Mouse (Mus musculus) lung, postnatal 0 days (tissue): Measurements from ENCODE around the gene Sema6b. TPM values are rescaled to one million over a fixed set of nuclear protein-coding genes. Genes with fewer than 3 reads are reported as not detected.
A peak's percentile ranks its signal among the peaks of the same experiment; 100 is the strongest.

Experiments used
- ATAC-seq: fragments of 200-750 bp; cut with Nextera tagmentation; 2 replicates; pipeline ENCODE4 v1.8.0; 2017; ENCODE audit warnings: moderate library complexity
- DNase-seq: peaks from one replicate; pipeline ENCODE4 v3.0.0-alpha.2; 2016; ENCODE audit warnings: low spot score
- H3K27ac ChIP-seq: fragments of 300-500 bp; sonication (generic); 2 replicates; pipeline ENCODE4 v1.5.1; 2014; ENCODE audit warnings: antibody characterized with exemption, mild to moderate bottlenecking, low read length, mixed read lengths
- H3K27me3 ChIP-seq: fragments of 300-500 bp; sonication (generic); replicated peaks from 2 replicates; pipeline ENCODE4 v1.6.1; 2014; ENCODE audit warnings: low read length, mixed read lengths; ENCODE audit not compliant: insufficient read depth
- H3K36me3 ChIP-seq: fragments of 300-500 bp; sonication (generic); 2 replicates; pipeline ENCODE4 v1.6.1; 2014; ENCODE audit warnings: low read length, mixed read lengths; ENCODE audit not compliant: insufficient read depth
- H3K4me1 ChIP-seq: fragments of 300-500 bp; sonication (generic); 2 replicates; pipeline ENCODE4 v1.6.1; 2014; ENCODE audit warnings: antibody characterized with exemption, low read depth, low read length, mixed read lengths; ENCODE audit not compliant: insufficient read depth
- H3K4me2 ChIP-seq: fragments of 300-500 bp; sonication (generic); replicated peaks from 2 replicates; pipeline ENCODE4 v1.6.1; 2014; ENCODE audit warnings: low read depth, mild to moderate bottlenecking, low read length, moderate library complexity, mixed read lengths
- H3K4me3 ChIP-seq: fragments of 300-500 bp; sonication (generic); 2 replicates; pipeline ENCODE4 v1.5.1; 2014; ENCODE audit warnings: low read depth, low read length
- H3K9ac ChIP-seq: fragments of 300-500 bp; sonication (generic); replicated peaks from 2 replicates; pipeline ENCODE4 v1.6.1; 2014; ENCODE audit warnings: low read depth, mild to moderate bottlenecking
- H3K9me3 ChIP-seq: fragments of 300-500 bp; sonication (generic); 2 replicates; pipeline ENCODE4 v1.6.1; 2016; ENCODE audit warnings: low read length, mixed read lengths
- CTCF ChIP-seq: IDR thresholded peaks from 2 replicates; pipeline ENCODE4 v1.5.1; 2016; ENCODE audit warnings: antibody characterized with exemption, mild to moderate bottlenecking
- EP300 ChIP-seq: IDR thresholded peaks from 2 replicates; pipeline ENCODE4 v1.6.1; 2016; ENCODE audit warnings: antibody characterized with exemption, mild to moderate bottlenecking, control low read depth
- WGBS: fragments of 180-500 bp; shearing (Covaris S2); extraction: QIAGEN DNeasy Blood & Tissue Kit; methylation state at CpG from one replicate; pipeline ENCODE4 v1.1.7; 2014; 5-methylcytosine and 5-hydroxymethylcytosine counted together
- polyA plus RNA-seq: library from polyadenylated mRNA; unstranded; fragments of >200 nt; fragmentation: Nextera tagmentation; extraction: Ambion mirVana; gene quantifications from 2 replicates; pipeline ENCODE4 v1.2.1, GENCODE M21; 2015

Gene Sema6b
- polyA plus RNA-seq, 1 experiment from 2014 or later: 0.88 TPM

DNA sequence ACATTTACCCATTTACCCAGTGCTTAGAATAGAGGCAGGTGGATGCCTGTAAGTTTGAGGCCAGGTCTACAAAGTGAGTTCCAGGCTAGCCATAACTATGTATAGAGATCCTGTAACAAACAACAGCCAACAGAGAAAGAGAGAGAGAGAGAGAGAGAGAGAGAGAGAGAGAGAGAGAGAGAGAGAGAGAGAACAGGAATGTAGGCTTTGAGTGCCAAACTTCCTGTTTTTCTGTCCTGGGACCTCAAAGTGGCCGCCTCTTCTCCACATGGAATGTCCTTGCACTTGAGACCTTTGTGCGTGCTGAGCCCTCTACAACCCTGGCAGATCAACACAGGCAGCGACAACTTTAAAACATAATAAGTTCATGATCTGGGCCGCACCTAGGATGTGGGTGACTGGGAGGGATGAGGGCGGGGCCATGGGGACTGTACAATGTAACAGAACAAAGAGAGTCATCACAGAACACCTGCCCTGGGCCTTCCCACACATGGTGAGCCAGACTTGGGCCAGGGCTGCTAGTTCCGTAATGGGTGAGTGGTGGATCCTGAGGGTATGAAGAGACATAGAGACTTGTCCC, 23.5 kb upstream of the Sema6b start:
- Histone ChIP-seq H3K4me3 (no peak overlapping the region), H3K27me3 (no peaks in the 10 kb centered on the region), H3K27ac (no peak overlapping the region), H3K4me2 (no peak overlapping the region), H3K9ac (no peak overlapping the region), H3K9me3 (no peaks in the 10 kb centered on the region), H3K4me1 (peaks cover 10% of the 10 kb centered on the region; the same call in 1 of the 2 replicates), H3K36me3 (no peaks in the 10 kb centered on the region)
- 0 out of 2 replicates have a peak, but pooled peaks have one; percentile 7 for ATAC-seq
- peak; percentile 51 for DNase-seq
- TF ChIP-seq CTCF (no peak), EP300 (no peak)
- 45% methylated on average over 6 of the region's 6 CpGs for WGBS

DNA sequence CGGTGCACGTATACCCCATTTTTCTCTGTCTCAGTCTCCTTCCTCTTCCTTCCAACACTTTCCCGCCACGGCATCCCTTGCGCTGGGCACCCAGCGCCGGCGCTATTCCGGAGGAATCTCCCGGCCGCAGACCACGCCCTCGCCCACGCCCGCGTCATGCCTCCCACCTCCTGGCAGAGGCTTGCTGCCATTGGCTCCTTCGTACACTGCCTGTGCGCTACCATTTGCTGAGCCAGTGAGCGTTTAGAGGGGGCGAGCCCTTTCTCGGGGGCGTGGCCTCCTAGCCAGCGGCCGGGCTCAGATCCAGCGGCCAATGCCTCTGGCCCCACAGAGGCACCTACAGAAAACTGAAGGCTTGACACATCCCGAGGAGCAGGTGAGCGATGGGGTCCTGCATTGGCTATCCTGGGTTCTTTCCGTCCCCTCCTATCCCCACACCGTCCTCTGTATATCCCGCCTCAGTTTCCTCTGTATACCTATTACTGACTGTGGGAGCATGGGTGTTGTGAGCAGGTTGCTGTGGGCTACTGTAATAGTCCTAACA, 22.2 kb upstream of the Sema6b start, which contains the start of gene Tnfaip8l1:
Gene Tnfaip8l1, plus strand, starts transcription at position 247 of the 544 bp plus-strand sequence.
- no peak for TF ChIP-seq EP300
- TF ChIP-seq CTCF: no peak
- ATAC-seq: peak; percentile 99
- H3K27ac ChIP-seq: no peak within 1 kb of the TSS

DNA sequence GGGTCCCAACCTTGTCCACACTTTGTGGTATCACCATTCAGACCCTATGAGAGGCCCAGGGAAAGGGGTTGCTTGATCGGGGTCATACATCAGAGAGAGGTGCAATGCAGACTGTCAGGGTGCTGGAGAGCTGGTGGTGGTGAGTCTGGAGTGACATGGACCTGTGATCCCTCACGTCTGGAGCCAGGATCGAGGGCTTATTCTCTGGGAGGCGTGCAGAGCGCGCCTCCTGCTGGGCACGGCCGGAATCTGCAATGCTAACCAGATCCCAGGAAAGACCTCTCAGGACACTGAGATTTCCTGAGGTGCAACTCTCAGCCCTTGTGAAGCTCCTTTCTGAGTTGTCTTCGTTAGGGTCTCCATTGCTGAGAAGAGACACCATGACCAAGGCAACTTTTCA, 19.6 kb upstream of the Sema6b start:
- TF ChIP-seq CTCF (peak; percentile 92), EP300 (no peak)
- H3K36me3 ChIP-seq: no peaks in the 10 kb centered on the region
- no peaks in the 10 kb centered on the region for H3K9me3 ChIP-seq
- ATAC-seq (0 out of 2 replicates have a peak, but pooled peaks have one; percentile 13), DNase-seq (peak; percentile 76)
- H3K9ac ChIP-seq: no peak overlapping the region
- H3K27me3 ChIP-seq: 0 out of 2 replicates have a peak, but pooled peaks cover 5% of the 10 kb centered on the region
- no peak overlapping the region for H3K4me2 ChIP-seq
- no peak overlapping the region for H3K27ac ChIP-seq
- WGBS: 2% methylated on average over 9 of the region's 9 CpGs
- H3K4me1 ChIP-seq: peaks cover 10% of the 10 kb centered on the region; the same call in 1 of the 2 replicates
- no peak overlapping the region for H3K4me3 ChIP-seq

More for the DNA sequence above, 22.2 kb upstream of the Sema6b start, which contains the start of gene Tnfaip8l1:
- Histone ChIP-seq H3K4me1 (peaks cover 10% of the 10 kb centered on the region; the same call in 1 of the 2 replicates), H3K4me2 (peak within 1 kb of the TSS; percentile 54), H3K9me3 (no peaks in the 10 kb centered on the region), H3K9ac (no peak within 1 kb of the TSS), H3K27me3 (0 out of 2 replicates have a peak, but pooled peaks cover 2% of the 10 kb centered on the region), H3K4me3 (peak within 1 kb of the TSS; percentile 28), H3K36me3 (no peaks in the 10 kb centered on the region)
- 1% methylated on average over 30 of the region's 30 CpGs for WGBS
- DNase-seq: peak; percentile 98

DNA sequence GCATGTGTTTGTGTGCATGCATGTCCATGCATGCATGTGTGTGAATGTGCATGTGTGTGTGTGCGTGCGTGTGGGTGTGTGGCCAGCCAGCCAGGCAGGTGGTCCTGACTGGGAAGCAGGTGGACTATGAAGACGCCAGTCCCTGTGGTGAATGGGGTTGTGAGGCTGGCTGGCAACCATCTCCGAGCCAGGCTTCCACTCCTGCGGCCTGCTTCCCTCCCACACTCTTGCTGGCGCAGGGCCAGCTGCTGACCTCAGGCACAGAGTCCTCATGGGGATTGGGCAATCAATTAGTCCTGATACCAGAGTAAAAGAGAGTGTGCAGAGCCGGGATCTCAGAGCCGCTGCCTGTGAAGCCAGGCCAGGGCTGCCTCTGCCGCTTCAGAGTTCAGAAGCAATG, 13.5 kb upstream of the Sema6b start:
- H3K4me2 ChIP-seq: no peak overlapping the region
- no peaks in the 10 kb centered on the region for H3K36me3 ChIP-seq
- H3K9ac ChIP-seq: no peak overlapping the region
- TF ChIP-seq EP300 (no peak), CTCF (no peak)
- no peaks in the 10 kb centered on the region for H3K9me3 ChIP-seq
- 28% methylated on average over 9 of the region's 9 CpGs for WGBS
- H3K27me3 ChIP-seq: 0 out of 2 replicates have a peak, but pooled peaks cover 10% of the 10 kb centered on the region
- DNase-seq (peak; percentile 85), ATAC-seq (peak; percentile 86)
- no peaks in the 10 kb centered on the region for H3K4me1 ChIP-seq
- H3K4me3 ChIP-seq: no peak overlapping the region
- H3K27ac ChIP-seq: no peak overlapping the region

DNA sequence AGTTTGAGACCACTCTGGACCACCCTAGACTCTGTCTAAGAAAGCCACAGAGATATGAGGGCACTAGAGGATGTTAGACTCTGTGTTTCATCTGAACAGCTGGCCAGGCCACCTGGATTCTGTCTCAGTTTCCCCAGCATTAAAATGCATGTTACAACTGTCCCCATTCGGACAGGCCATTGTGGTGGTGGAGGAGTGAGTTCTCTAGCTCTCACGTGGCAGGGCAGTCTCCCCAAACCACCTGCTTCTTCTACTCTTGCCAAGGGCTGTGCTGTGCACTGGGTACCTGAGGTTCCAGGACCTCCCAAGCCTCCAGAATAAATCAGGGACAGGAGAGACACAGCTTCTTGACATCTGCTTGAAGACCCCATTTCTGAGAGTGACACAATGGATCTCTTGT, 9.8 kb upstream of the Sema6b start:
- WGBS: 35% methylated on average over 2 of the region's 2 CpGs
- Histone ChIP-seq H3K4me3 (no peak overlapping the region), H3K27me3 (peaks cover 20% of the 10 kb centered on the region), H3K36me3 (no peaks in the 10 kb centered on the region), H3K27ac (no peak overlapping the region), H3K4me2 (no peak overlapping the region), H3K9ac (no peak overlapping the region), H3K9me3 (no peaks in the 10 kb centered on the region), H3K4me1 (no peaks in the 10 kb centered on the region)
- TF ChIP-seq EP300: no peak
- no peak for TF ChIP-seq CTCF
- DNase-seq (no peak), ATAC-seq (no peak)

DNA sequence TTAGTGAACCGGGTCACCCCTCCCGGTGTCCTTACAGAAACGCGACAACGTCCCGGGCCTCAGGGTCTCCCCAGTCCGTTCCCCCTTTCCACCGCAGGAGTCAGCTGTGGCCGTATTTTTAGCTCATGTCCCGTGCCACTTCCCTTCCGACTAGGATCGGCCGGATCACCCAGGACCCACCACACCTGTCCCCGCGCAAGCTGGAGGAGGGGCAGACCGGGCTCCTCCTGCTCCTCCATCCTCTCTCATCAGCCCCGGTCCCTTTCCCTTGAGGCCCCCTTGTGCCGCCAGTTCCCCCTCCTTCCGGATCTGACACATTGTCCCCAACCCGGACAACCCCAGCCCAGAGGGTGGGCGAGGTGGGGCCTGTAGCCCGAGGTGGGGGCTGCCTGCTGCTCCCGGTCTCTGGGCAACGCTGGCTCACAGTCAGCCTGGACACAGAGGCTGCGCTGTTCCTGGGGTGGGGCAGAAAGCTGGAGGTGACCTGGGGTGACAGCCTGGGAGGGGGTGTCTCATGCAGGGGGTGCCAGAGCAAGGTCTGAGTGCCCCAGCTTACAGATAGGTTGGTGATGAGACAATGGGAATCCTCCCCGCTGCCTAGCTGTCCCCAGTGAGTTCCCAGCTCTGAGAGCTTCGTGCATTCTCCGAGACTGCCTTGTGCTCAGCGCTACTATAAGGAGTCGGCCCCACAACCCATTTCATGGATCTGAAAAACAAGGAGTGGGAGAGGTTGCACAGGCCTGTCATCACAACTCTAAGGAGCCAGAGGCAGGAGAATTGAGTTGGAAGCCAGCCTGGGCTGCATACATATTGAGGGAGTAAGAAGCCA, 8.9 kb upstream of the Sema6b start:
- WGBS: 3% methylated on average over 30 of the region's 30 CpGs
- DNase-seq: no peak
- no peaks in the 10 kb centered on the region for H3K4me1 ChIP-seq
- H3K36me3 ChIP-seq: no peaks in the 10 kb centered on the region
- H3K27ac ChIP-seq: no peak overlapping the region
- TF ChIP-seq CTCF (no peak), EP300 (no peak)
- H3K9ac ChIP-seq: no peak overlapping the region
- no peak for ATAC-seq
- H3K9me3 ChIP-seq: no peaks in the 10 kb centered on the region
- H3K4me2 ChIP-seq: peak overlapping the region; percentile 20
- H3K27me3 ChIP-seq: peaks cover 22% of the 10 kb centered on the region
- no peak overlapping the region for H3K4me3 ChIP-seq
